Mouse (Mus musculus): ENCODE results near the gene Gm20388. TPM values are rescaled to one million over a fixed set of nuclear protein-coding genes. Genes with fewer than 3 reads are reported as not detected.
A peak's percentile ranks its signal among the peaks of the same experiment; 100 is the strongest.

Gene Gm20388
- total and polyA plus RNA-seq, 2 experiments from 2014 or later = 17.3 TPM; not detected in 1

GRCm38 (mm10) chr8:120062742-120063141 lies 152.1 kb downstream of the Gm20388 start:
- TF ChIP-seq EP300 (IDR thresholded peaks at IDR 0.05; ENCODE audit: low read depth) (no peak), CTCF (IDR thresholded peaks at IDR 0.05; ENCODE audit: low read depth) (no peak)
- WGBS = 84% methylated on average over 14 of the region's 14 CpGs
- Histone ChIP-seq H3K9ac (replicated peaks; ENCODE audit: low read depth, low read length) (no peak overlapping the region), H3K36me3 (replicated peaks; ENCODE audit: control insufficient read depth, insufficient read depth, low read length) (no peaks in the 10 kb centered on the region), H3K4me2 (ENCODE audit: low read depth, low read length) (no peak overlapping the region), H3K9me3 (replicated peaks; ENCODE audit: control insufficient read depth, low read length) (no peaks in the 10 kb centered on the region), H3K4me3 (ENCODE audit: low read depth, low read length) (no peak overlapping the region), H3K4me1 (ENCODE audit: control insufficient read depth, insufficient read depth) (no peaks in the 10 kb centered on the region), H3K27me3 (ENCODE audit: control insufficient read depth, insufficient read depth, low read length) (0 out of 2 replicates have a peak, but pooled peaks cover 4% of the 10 kb centered on the region), H3K27ac (ENCODE audit: low read depth) (no peak overlapping the region)
- no peak for ATAC-seq (ENCODE audit: insufficient read depth, low read depth)
- DNase-seq (ENCODE audit: low spot score) = no peak

GRCm38 (mm10) chr8:120063326-120063725 lies 152.7 kb downstream of the Gm20388 start:
- 73% methylated on average over 3 of the region's 3 CpGs for WGBS
- H3K4me2 ChIP-seq (ENCODE audit: low read depth, low read length) = no peak overlapping the region

GRCm38 (mm10) chr8:120065611-120066010 lies 155.0 kb downstream of the Gm20388 start:
- DNase-seq (ENCODE audit: low spot score) (no peak), ATAC-seq (ENCODE audit: insufficient read depth, low read depth) (no peak)
- 90% methylated on average over 8 of the region's 8 CpGs for WGBS
- H3K27me3 ChIP-seq (ENCODE audit: control insufficient read depth, insufficient read depth, low read length) = 0 out of 2 replicates have a peak, but pooled peaks cover 4% of the 10 kb centered on the region
- H3K9me3 ChIP-seq (replicated peaks; ENCODE audit: control insufficient read depth, low read length) = no peaks in the 10 kb centered on the region
- no peak overlapping the region for H3K4me2 ChIP-seq (ENCODE audit: low read depth, low read length)
- no peak for TF ChIP-seq EP300 (IDR thresholded peaks at IDR 0.05; ENCODE audit: low read depth)
- TF ChIP-seq CTCF (IDR thresholded peaks at IDR 0.05; ENCODE audit: low read depth) = no peak
- no peaks in the 10 kb centered on the region for H3K4me1 ChIP-seq (ENCODE audit: control insufficient read depth, insufficient read depth)
- H3K27ac ChIP-seq (ENCODE audit: low read depth) = no peak overlapping the region
- H3K9ac ChIP-seq (replicated peaks; ENCODE audit: low read depth, low read length) = no peak overlapping the region
- H3K36me3 ChIP-seq (replicated peaks; ENCODE audit: control insufficient read depth, insufficient read depth, low read length) = no peaks in the 10 kb centered on the region
- no peak overlapping the region for H3K4me3 ChIP-seq (ENCODE audit: low read depth, low read length)

More at GRCm38 (mm10) chr8:120063326-120063725, 152.7 kb downstream of the Gm20388 start:
- Histone ChIP-seq H3K27me3 (ENCODE audit: control insufficient read depth, insufficient read depth, low read length) (0 out of 2 replicates have a peak, but pooled peaks cover 4% of the 10 kb centered on the region), H3K9ac (replicated peaks; ENCODE audit: low read depth, low read length) (no peak overlapping the region), H3K9me3 (replicated peaks; ENCODE audit: control insufficient read depth, low read length) (no peaks in the 10 kb centered on the region), H3K4me3 (ENCODE audit: low read depth, low read length) (no peak overlapping the region), H3K27ac (ENCODE audit: low read depth) (no peak overlapping the region), H3K36me3 (replicated peaks; ENCODE audit: control insufficient read depth, insufficient read depth, low read length) (no peaks in the 10 kb centered on the region), H3K4me1 (ENCODE audit: control insufficient read depth, insufficient read depth) (no peaks in the 10 kb centered on the region)
- no peak for TF ChIP-seq CTCF (IDR thresholded peaks at IDR 0.05; ENCODE audit: low read depth)
- TF ChIP-seq EP300 (IDR thresholded peaks at IDR 0.05; ENCODE audit: low read depth) = no peak
- ATAC-seq (ENCODE audit: insufficient read depth, low read depth) (no peak), DNase-seq (ENCODE audit: low spot score) (no peak)

GRCm38 (mm10) chr8:120066226-120066625 lies 155.6 kb downstream of the Gm20388 start:
- Histone ChIP-seq H3K36me3 (replicated peaks; ENCODE audit: control insufficient read depth, insufficient read depth, low read length) (no peaks in the 10 kb centered on the region), H3K4me2 (ENCODE audit: low read depth, low read length) (no peak overlapping the region), H3K27me3 (ENCODE audit: control insufficient read depth, insufficient read depth, low read length) (0 out of 2 replicates have a peak, but pooled peaks cover 4% of the 10 kb centered on the region), H3K9ac (replicated peaks; ENCODE audit: low read depth, low read length) (no peak overlapping the region), H3K4me3 (ENCODE audit: low read depth, low read length) (no peak overlapping the region), H3K27ac (ENCODE audit: low read depth) (no peak overlapping the region), H3K4me1 (ENCODE audit: control insufficient read depth, insufficient read depth) (no peaks in the 10 kb centered on the region), H3K9me3 (replicated peaks; ENCODE audit: control insufficient read depth, low read length) (no peaks in the 10 kb centered on the region)
- ATAC-seq (ENCODE audit: insufficient read depth, low read depth) (no peak), DNase-seq (ENCODE audit: low spot score) (no peak)
- TF ChIP-seq EP300 (IDR thresholded peaks at IDR 0.05; ENCODE audit: low read depth) = no peak
- no peak for TF ChIP-seq CTCF (IDR thresholded peaks at IDR 0.05; ENCODE audit: low read depth)
- WGBS = 62% methylated on average over 4 of the region's 4 CpGs

- TF ChIP-seq EP300 (IDR thresholded peaks at IDR 0.05; ENCODE audit: low read depth) (no peak), CTCF (IDR thresholded peaks at IDR 0.05; ENCODE audit: low read depth) (no peak)
- H3K27ac ChIP-seq (ENCODE audit: low read depth) = no peak overlapping the region
- no peaks in the 10 kb centered on the region for H3K4me1 ChIP-seq (ENCODE audit: control insufficient read depth, insufficient read depth)
- no peaks in the 10 kb centered on the region for H3K36me3 ChIP-seq (replicated peaks; ENCODE audit: control insufficient read depth, insufficient read depth, low read length)
- H3K4me3 ChIP-seq (ENCODE audit: low read depth, low read length) = no peak overlapping the region
- no peak overlapping the region for H3K4me2 ChIP-seq (ENCODE audit: low read depth, low read length)
- H3K9me3 ChIP-seq (replicated peaks; ENCODE audit: control insufficient read depth, low read length) = no peaks in the 10 kb centered on the region
- 47% methylated on average over 19 of the region's 19 CpGs for WGBS
- H3K9ac ChIP-seq (replicated peaks; ENCODE audit: low read depth, low read length) = no peak overlapping the region
- ATAC-seq (ENCODE audit: insufficient read depth, low read depth) (no peak), DNase-seq (ENCODE audit: low spot score) (peak; percentile 35)
- H3K27me3 ChIP-seq (ENCODE audit: control insufficient read depth, insufficient read depth, low read length) = no peaks in the 10 kb centered on the region
Observed at GRCm38 (mm10) chr8:120067936-120068668, 157.5 kb downstream of the Gm20388 start.
